Mouse (Mus musculus) liver, adult 2 months (tissue): Measurements from ENCODE around the gene Nt5m.

Experiments
- CTCF ChIP-seq: fragments of 200-500 bp; IDR thresholded peaks from 2 replicates; pipeline ENCODE4 v1.5.1; 2011; ENCODE audit warnings: low read depth, low read length, control low read depth
- POLR2A ChIP-seq: fragments of 200-500 bp; IDR thresholded peaks from 2 replicates; pipeline ENCODE4 v1.6.1; 2011; ENCODE audit warnings: low read length, control low read depth; ENCODE audit not compliant: insufficient read depth; ENCODE audit errors: extremely low read depth

DNA sequence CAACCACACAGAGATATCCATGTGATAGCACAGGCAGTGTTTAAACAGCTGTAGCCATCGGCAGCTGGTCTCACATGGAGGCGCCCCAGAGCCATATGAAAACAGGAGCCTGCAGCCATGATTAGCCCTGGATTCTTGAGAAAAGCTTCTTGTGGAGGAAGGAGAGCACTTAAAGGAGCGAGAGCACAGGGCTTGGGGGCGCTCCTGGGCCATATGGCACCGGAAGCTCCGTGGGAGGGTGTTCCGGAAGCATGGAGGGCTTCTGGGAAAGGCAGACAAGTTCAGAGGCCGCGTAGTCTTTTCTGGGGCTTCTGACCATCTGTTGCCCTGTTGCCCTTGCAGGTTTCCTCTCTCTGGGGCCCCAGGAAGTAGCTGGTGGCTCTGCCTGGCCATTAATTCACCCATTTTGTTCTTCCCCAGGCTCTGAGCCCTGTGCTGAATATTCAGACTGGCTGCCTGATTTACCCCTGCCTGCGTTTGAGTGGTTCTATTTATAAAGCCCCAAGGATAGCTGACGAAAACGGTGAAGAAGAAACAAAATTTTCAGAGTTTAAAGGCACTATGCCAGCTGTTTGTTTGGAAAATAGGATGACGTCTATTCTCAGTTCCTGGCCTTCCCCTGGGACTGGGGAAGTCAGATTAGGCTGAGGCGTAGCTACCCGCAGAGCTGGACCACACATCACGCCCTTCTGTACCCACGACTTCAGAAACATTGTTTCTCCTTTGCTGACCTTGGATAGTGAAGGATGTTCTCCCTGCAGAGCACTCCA, 46.2 kb downstream of the Nt5m start:
- TF ChIP-seq CTCF (no peak), POLR2A (no peak)
